Mouse (Mus musculus) kidney, postnatal 36 days (tissue): ENCODE results near the gene Aldh9a1.

Experiments
- DNase-seq, 2 experiments: peaks; one replicate each; pipeline ENCODE4 v3.0.0; 2021 to 2022; ENCODE audit warnings: mixed read lengths in 2 of 2

Gene Aldh9a1

DNA sequence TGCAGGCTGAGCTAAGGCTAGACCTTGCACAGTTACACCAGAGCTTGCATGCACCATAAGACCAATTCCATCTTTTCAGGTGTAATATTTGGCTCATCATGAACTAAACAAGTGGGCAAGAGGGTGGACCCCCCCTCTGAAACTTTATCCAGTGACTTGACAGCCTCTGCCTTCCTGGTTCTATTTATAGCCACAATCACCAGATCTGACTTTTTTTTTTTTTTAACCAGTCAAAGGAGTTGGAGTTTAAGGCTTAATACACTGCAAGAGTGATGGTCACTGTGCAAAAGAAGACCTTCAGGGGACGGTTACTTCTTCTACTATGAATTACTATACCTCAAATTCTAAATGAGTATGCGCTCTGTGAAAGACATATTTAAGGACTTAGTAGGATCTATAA lies 35.4 kb downstream of the Aldh9a1 start:
- no peak for DNase-seq

DNA sequence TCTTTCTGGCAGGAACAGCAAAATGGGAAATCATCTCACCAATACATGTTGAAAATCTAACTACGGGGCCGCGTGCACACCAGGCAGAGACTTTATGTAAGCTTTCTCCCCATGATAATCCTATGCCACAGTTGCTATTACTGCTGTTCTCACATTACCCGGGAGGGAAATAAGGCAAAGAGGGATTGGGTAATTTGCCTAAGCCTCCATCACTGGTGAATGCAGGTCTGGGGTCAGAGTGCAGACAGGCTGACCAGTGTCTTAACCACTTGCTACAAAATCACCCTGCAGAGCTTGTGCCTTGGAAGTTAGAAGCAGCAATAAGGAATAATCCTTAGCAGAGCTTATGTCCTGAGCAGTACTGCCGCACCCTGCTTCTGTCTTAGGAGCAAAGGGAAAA lies 35.8 kb downstream of the Aldh9a1 start:
- DNase-seq, result no peak

DNA sequence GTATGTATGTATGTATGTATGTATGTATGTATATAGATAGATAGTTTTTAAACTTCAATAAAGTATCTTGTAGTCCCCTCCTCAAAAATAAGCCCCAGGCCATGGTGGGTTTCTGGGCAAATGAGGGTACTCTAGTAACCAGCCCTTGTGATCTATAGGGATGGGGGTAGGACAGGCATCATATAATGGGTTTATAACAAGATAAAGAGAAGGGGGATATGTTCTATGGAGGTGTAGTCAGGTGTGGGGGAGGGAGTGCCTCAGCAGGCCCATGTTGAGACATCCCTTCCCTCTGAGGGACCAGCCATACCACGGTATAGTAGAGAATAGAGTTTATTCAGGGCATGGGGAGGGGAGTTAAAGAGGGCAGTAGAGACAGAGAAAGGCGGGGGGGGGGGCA lies 36.7 kb downstream of the Aldh9a1 start:
- DNase-seq, result no peak

DNA sequence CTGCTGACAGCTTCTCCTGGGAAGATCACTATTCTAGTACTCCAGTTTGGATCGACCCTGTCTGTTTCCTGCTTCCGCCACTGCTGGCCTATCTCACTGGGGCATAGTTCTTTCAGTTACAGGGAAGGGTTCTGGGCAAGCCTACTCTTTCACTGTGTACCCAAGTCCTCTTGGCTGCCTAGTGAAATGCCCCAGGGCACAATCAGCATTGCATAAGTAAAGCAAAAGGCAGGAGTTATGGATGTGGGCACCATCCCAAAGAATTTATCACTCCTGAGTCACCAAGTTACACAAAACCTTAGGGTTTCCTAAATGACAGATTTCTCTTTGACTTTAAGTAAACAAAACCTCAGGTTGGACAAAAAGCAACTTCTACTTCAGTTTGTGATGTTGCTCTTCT lies 37.5 kb downstream of the Aldh9a1 start:
- peak; percentile 49 to 81 for DNase-seq

DNA sequence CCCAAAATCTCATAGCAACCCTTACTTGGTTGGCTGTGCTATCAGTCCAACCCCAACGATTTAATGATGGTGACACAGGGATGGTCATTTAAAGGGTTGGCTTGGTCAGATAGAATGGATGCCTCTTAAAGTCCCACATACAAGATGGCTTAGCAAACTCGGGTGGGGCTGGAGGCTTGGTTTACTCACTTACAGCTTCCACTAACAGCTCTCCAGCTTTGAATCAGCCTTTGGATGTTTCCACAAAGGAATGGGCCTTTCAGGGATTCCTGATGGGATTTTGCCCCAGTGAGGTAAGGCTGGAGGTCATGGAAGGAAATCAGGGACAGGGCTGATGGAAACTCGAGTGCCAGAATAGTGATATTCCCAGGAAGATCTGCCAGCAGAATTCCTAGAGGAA lies 38.0 kb downstream of the Aldh9a1 start:
- DNase-seq, result no peak

DNA sequence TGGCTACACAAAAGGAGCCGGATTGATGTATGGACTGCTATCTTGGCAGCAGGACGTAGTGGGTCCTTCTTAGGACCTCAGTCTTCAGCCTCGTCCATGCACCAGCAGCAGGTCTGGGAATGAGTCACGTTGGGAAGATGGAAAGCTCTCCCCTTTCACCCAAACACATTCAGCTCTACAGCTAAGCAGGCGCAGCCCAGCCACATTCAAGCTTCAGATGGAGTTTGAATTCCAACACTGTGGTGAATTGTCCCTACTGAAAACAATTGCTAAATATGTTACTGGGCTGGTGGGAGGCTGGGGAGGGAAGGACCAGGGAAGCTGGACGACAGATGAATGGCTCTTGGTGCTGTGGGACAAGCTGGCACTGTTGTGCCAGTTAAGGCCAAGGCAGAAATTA lies 38.8 kb downstream of the Aldh9a1 start:
- DNase-seq, result no peak

DNA sequence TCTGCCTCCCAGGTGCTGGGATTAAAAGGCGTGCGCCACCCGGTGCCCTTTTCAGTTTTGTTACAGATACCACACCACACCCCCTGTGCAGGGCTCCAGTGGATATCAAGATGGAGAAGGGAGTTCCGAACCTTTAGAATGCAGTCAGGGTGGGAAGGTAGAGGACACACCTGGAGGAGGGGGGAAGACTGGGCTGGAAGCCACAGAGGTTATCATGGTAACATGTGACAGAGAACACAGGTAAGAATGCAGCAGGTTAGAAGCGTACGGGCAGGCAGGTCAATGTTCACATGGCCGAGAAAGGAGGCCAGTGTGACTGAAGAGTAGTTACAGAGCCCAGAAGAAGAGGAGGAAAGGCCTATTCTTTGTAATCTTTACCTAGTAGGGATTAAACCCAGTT lies 39.8 kb downstream of the Aldh9a1 start:
- peak in 1 of 2 experiments; percentile 44 for DNase-seq

DNA sequence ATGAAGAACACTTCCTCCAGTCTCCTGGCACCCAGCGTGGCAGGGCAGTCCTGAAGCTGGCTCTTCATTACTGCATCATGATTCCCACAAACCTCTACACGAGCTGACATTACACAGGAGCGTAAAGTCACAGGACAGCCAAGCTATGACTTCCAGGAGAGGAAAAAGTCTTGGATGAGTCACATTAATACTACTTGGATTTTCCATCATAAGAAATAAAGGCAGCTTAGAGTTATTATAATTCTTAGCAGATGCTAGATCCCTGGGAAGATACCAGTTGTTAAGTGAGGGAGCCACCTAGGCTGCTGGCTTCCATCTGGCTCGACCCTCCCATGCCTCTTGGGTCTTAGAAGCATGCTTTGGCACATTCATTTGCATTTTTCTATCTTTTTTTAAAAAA lies 40.6 kb downstream of the Aldh9a1 start:
- no peak for DNase-seq

DNA sequence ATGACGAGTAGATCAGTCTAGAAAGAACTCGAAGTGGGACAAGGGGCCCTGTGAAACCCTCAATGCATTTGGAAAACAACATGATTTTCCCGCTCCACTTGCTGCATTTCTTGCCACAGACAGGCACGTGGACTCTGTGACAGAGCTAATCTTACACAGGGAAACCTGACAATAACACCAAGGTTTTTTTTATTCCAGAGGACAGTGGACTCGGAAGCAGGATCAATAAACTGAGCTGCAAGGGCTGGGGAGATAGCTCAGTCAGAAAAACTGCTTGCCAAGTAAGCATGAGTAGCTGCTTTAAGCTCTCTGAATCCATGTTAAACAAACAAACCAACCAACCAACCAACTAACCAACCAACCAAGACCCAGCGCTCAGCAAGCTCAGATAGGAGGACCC lies 41.5 kb downstream of the Aldh9a1 start:
- no peak for DNase-seq

DNA sequence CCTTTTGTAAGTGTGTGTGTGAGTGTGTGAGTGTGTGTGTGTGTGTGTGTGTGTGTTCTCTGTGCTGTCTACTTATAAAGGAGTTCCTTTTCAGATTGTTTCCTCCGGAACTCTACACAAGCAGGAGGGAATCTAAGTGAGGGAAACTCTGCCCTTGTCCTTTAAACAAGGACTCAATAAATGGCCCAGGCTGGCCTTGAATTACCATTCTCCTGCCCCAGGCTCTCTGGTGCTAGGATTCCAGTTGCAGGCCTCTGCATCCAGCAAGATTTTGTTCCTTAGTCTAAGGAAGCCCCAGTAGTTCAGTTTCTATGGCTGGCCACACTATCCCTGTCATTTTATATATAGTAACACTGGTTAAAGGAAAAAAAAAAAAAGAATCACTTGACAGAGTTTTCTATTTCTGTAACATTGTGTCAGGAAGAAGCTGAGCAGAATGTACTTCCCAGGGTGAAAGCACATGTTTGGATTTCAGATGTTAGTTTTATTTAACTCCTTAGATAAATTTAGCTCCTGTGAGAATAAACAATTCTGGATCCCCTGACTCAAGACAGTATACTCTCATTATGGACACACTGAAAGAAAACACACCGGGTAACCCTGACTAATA lies 42.3 kb downstream of the Aldh9a1 start:
- no peak for DNase-seq

DNA sequence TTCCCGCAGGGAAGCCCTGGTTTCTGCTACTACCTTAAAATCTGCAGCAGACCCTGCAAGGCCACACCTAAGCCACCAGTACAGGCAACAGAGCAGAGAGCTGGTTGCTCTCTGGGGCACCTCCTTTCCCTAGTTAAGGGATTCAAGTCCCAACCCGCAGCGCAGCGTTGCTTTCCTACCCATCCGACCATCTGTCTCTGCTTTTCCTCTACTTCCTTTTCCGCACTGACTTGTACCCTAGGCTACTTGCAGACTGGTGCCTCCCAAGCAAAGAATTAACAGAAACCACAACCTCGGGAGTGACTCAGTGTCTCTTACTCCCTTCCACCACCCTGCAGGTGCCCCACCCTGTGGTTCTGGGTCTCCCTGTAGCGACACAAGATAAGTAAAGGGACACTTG lies 42.9 kb downstream of the Aldh9a1 start:
- no peak for DNase-seq

DNA sequence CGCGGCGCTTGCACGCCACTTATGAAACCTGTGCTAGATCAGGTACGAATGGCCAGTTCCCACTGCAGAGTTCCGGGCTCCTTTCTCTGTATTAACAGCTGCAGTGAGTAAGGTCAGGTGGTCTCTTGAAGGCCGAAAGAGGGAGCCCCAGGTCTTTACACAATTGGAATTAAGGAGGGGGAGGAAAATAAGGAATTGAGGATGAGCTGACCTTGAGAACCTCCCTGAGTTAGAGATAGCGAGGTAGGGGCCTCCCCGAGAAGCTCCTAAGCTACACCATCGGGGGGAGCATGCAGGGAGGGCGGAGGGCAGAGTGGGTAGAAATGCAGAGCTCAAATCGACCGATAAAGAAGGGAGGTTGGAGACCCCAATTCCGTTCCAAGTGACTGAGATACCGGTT lies 43.5 kb downstream of the Aldh9a1 start:
- no peak for DNase-seq

DNA sequence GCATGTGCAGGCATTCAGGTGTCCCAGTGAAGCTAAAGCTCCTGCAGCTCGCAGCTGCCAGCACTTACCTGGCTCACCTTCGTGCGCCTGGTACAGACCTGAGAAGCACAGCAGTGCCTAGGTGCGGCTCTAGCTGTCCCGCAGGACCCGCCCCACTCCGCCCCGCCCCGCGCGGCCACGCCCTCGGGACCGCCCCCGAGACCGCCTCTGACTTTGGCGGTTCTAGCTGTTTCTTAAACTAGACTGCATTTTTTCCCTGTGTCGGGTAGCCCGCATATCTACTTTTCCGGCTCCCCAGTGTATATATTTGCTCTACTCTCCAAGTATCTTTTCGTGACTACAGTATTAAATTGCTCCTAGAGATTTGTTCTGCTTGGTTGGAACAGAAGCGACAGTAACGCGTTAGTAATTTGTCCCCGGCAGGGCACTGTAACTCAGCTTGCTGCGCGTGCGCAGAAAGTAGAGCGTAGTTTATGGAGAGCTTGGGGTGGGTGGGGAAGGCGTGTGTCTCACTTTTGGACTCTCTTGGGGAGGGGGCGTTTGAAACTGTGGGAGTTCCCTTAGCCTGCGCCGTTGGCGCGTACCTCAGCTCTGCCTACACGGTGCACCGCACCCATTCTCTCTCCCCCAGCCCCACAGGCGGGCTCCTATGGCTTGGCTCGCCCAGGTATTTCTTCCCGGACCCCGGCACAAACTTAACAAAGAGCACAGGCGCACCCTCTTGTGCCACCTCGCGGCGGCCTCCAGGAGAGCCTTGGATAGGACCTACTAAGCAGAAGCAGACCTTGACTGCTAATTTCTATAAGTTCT lies 44.1 kb downstream of the Aldh9a1 start, which contains the start of gene Mgst3:
TSS of gene Mgst3 (minus strand) at position 159 of the 810 bp plus-strand sequence.
- peak; percentile 96 to 98 for DNase-seq

DNA sequence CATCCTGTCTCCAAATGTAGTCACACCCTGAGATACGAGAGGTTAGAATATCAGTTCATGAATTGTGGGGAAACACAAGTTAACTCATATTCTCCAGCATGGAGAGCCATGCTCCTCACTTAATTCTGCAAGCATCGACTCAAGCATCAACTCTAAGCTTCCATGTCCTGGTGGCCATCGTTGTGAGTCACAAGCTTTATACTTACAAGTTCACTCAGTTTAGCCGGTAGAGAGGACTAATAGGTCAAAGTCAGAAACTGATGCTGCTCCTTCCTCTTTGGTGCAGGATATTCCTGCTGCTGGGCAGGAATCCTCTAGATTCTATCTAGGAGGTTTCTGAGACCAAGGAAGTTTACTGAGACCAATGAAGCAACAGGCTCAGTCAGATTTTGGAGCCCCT lies 55.4 kb downstream of the Aldh9a1 start:
- DNase-seq, result no peak

DNA sequence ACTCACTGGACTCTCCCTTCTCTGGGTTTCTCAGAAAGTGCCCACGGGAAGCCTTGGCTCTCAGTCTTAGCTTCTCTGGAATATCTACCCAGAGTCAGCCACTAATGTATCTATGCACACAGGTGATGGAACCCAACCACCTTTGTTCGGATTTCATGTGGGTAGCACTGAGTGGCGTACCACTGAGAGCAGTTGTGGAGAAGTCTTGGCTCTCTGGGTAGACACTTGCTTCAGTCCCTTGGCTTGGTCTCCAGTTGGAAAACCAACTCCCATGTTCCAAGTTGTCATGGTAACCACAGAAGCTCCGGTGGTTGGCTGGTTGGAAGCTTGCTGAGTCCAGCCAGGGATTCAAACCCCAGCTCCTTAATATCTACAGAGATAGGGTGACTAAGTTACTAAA lies 59.8 kb downstream of the Aldh9a1 start:
- DNase-seq, result no peak

DNA sequence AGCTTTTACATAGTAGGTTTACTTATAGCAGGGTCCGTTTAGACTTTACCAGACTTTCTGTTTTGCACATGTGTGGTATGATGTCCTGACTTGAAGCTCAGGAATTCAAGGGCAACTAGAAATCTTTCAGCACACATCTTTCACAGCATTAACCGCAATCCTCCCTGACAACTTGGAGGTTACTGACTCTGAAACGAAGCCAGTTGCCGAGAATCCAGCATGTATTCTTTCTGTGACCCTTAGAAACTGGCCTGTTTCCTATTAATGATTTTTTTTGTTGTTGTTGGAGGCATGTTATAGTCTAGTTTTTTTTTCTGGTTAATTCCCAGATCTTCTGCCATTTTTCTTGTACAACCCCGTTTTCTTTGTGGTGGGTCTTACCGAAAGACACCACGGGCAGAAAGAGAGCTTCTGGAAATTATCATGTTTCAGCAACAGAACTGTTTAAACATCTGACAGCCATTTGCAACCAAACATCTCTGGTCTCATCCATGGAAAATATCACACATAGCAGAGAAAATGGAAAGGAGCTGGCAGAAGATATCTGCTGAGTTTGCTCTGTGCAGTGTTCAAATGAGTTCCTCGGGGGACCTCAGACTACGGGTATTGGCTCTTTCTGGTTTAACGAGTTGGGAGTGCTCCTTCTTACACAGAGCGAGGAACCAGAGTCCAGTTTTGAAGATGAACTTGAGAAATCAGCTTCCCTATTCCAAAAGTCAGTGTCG lies 62.4 kb downstream of the Aldh9a1 start:
- DNase-seq, result no peak

DNA sequence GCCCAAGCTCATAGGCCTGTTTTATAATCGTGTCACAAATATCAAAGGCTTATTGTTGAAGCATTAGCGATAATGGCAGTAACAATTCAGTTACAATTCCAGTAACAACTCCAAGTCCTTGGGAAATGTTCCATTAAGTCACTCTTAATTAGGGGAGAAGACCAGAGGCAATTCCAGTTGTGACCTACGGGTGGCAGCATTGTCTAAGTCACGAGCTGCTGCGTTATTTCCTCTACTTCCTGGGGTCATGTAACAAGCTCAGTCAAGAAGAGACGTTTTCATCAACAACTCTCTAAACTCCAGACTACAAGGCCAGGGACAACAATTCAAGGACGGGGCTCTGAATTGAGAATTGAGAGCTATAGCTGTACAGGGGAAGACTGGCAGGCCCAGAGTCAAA lies 65.1 kb downstream of the Aldh9a1 start:
- peak; percentile 73 to 85 for DNase-seq
